Mouse (Mus musculus) lung, postnatal 0 days (tissue): ENCODE measurements around the gene Noc2l.
A peak's percentile ranks its signal among the peaks of the same experiment; 100 is the strongest.

Experiments
- CTCF ChIP-seq: IDR thresholded peaks from 2 replicates; pipeline ENCODE4 v1.5.1; 2016; ENCODE audit warnings: antibody characterized with exemption, mild to moderate bottlenecking
- EP300 ChIP-seq: IDR thresholded peaks from 2 replicates; pipeline ENCODE4 v1.6.1; 2016; ENCODE audit warnings: antibody characterized with exemption, mild to moderate bottlenecking, control low read depth

DNA sequence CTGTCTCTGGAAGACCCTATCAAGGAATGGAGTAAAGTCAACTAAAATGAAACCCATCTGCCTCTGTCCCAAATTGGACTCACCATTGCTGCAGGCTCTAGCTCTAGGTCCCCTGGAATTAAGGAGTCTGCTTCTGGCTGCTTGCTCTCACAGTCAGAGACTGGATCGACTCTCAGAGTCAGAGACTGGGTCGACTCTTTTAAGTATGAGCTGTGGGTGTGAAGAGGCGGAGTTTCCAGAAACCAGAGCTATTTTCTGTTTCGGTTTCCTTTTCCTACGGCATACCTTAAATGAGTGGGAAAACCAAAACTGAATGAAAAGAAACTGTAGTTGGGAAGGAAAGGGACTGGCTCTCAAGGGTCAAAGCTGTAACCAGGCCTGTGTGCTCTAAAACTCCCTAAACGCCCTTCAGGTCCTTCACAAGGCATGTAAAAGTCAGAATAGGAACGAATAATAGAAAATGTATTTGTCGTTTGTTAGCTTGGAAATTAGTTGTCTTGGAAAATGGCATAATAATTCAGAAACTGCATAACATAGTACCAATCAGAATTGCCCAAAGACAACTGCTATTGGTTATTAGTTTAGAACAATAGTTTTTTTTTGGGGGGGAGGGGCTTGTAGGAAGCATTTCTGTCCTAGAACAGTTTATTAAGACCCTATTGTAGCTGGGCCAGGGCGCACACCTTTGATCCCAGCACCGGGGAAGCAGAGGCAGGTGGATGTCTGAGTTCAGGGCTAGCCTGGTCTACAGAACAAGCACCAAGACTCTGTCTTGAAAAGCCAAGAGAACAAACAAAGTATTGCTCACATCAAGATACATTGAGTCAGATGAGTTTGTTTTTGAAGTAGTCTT lies 35.0 kb upstream of the Noc2l start, which contains the start of gene Isg15:
- TF ChIP-seq CTCF = no peak
- TF ChIP-seq EP300 = 0 out of 2 replicates have a peak, but pooled peaks have one; percentile 22
